Mouse (Mus musculus): ENCODE results near the gene Zdhhc17.

Gene Zdhhc17

GRCm38 (mm10) chr10:111004220-111004619 lies 5.7 kb downstream of the Zdhhc17 start:
- no peak for DNase-seq

GRCm38 (mm10) chr10:110999201-110999600 lies 10.7 kb downstream of the Zdhhc17 start:
- DNase-seq = no peak

DNA sequence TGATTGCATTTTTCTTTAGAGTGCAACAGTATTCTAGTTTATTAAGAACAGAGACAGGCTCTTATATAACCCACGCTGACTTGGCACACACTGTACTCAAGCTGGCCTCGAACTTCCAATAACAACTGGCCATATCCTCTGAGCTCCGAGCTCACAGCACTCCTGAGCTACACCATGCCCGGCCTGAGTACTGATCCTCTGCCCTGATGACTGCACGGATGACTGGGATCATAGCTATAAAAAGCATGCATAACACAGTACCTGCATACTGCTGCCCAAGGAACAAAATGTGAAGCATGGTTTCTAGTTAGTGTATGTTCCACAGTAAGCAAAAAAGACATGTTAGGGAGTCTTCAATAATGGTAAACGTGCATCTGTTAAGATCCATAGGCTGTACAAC lies 12.8 kb downstream of the Zdhhc17 start:
- DNase-seq = no peak

GRCm38 (mm10) chr10:110994761-110995160 lies 15.2 kb downstream of the Zdhhc17 start:
- DNase-seq = no peak

DNA sequence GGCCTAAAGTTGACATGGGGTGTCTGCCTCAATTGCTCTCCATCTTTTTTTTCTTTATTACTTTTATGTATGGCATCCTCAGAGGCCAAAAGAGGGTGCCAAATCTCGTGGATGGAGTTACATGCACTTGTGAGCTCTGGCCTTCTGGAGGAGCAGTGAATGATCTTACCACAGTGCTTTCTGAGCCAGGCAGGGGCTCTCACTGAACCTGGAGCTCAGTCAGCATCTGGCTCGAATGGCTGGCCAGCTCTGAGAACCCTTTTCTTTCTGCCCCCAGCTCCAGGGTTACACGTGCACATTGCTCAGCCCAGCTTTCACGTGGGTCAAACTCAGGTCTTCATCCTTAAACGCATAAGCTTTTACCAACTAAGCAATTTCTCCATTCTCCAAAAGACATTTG lies 16.7 kb downstream of the Zdhhc17 start:
- no peak for DNase-seq

GRCm38 (mm10) chr10:110992047-110992431 lies 17.9 kb downstream of the Zdhhc17 start:
- DNase-seq = no peak

DNA sequence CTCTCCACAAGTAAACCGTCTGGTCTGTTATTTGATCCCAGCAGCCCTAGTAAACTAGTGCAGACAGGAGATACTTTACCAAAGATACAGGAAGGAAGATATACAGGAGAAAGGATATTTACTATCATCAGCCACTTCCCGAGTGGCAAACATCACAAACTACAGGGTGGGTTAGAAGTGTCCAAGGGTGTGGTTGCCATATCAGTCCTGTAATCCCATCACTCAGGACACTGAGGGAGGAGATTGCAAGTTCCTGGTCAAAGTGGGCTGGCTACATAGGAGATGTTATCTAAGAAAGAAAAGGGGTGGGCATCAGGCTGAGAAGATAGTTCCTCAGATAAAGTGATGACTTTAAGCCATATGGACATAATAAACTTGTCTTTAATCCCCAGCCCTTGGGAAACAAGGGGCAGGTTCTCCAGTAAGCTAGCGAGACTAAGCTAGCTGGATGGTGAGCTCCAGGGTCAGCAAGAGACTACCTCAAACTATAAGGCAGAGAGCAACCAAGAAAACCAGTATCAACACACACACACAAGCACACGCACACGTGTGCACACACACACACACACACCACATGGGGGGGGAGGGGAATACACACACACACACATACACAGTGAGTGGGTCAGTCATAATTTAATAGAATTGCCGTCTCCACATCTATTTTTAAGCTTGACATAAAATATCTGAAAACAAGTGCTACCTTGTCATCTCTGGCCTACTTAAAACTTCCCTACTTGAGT lies 18.5 kb downstream of the Zdhhc17 start:
- DNase-seq = no peak

- peak; percentile 21 for DNase-seq
Measured at GRCm38 (mm10) chr10:110989729-110990128, 20.2 kb downstream of the Zdhhc17 start.

GRCm38 (mm10) chr10:110986682-110987081 lies 23.3 kb downstream of the Zdhhc17 start:
- DNase-seq = no peak

DNA sequence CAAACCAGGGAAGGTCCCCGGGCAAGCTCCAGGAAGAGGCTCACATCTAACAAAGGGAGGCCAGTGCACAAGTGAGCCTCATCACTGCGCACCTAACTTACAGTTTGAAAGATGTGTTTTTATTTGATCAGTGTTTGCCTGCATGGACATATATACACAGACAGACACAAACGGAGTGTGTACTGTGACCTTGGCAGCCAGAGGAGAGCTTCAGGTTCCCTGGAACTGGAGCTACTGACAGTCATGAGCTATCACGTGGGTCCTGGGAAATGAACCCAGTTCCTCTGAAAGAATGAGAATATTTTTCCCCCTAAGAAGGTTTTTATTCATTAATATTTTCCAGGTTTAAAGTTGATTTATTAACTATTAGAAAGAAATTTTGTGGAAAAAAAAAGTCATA lies 27.2 kb downstream of the Zdhhc17 start:
- no peak for DNase-seq

GRCm38 (mm10) chr10:110980441-110980840 lies 29.5 kb downstream of the Zdhhc17 start:
- DNase-seq = no peak

DNA sequence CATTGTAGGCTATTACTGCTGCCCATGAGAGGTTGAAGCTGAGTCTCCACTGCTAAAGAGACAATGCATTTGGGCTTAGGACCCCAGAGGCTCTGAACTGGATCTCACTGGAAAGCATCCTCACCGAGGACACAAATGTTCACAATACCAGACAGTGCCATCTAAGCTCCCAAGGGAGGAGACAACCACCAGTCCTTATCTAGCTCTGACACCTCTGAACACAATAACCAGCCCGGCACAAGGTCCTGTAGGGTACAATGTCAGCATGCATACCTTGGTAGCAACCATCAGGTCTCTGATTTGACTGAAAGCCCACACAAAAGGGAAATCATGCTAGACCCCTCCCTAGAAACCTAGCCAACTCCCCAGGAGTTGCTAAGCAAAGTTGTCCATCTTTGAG lies 30.5 kb downstream of the Zdhhc17 start:
- DNase-seq = no peak

DNA sequence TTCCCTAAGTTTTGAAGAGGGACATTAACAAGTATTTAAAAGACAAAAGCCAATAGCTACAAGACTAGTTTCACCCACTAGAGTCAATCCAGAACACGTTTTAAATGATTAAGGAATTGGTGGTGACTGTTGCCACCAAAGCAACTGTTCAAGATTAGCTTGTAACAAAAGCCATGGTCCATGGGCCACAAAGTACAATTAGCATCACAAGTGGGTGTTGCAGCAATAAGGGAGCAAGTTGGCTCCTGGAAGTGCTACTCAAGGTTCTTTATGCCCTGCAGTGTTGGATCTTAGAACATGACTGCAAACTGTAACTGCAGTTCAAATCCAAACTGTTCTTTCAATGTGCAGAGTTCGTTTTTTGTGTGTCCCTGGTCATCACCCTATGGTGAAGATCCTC lies 32.6 kb downstream of the Zdhhc17 start:
- DNase-seq = no peak

GRCm38 (mm10) chr10:110976046-110976445 lies 33.9 kb downstream of the Zdhhc17 start:
- peak; percentile 30 for DNase-seq

DNA sequence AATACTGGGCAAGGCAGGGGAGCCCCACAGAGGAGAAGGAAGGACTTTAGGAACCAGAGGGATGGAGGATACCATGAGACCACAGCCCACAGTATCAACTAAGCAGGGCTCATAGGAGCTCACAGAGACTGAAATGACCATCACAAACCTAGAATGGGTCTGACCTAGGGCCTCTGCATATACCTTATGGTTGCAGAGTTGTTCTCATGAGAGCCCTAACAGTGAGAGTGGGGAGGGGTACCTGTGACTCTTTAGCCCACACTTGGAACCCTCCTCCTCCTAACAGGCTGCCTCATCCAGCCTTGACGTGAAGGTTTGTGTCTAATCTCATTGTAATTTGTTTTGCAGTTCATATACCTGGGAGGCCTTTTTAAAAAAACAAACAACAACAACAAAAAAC lies 35.1 kb downstream of the Zdhhc17 start:
- DNase-seq = no peak

- peak; percentile 25 for DNase-seq
Measured at GRCm38 (mm10) chr10:110974463-110974862, 35.5 kb downstream of the Zdhhc17 start.

DNA sequence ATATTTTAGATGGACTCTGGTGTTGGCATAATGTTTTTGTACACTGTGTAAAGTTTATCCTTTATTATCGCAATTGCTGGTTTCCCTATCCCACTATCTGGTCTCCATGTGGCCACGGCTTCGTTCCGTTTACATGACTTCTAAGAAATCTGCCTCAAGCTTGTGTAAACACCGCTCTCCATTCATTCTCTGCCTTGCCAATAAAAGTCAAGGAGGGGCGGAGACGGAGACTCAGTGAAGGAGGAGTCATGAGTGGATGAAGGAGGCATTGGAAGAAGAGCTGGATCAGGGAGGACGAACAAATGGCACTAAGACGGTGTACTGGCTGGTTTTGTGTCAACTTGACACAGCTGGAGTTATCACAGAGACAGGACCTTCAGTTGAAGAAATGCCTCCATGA lies 37.9 kb downstream of the Zdhhc17 start:
- no peak for DNase-seq

DNA sequence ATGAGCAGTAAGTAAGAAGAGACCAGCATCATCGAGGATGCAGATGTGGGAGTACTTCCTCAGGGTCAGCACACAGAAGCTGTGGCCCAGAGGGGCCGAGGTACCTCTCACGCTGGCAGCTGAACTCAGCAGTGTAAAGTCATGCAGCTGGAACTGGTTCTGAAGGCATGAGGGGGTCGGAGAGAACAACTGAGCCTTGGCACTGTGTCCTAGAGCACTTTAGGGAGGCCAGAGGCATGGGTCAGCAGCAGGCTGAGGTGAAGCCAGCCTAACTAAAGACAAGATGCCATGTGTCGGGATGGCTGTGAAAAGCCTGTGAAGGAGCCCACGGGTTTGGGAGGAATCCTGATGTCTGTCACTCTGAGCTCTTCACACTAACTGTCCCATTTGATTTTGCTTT lies 38.5 kb downstream of the Zdhhc17 start:
- DNase-seq = no peak

DNA sequence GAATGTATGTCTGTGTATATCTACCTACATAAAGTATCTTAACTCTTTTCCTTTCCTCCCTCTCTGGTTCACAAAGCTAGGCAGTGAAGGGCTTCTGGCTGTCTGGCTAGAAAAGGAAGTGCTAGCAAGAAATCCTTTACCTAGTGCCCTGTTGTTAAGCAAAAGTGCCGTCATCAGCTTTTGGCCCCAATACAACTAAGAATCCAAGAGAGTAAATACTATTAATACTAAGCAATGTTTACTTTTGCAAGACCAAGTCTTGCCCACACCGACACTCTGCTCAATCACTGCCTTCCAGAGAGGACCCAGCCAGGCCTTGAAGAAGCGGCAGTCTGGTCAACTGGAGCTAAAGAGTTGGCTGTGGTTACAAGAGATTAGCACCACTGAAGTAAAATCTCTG lies 38.9 kb downstream of the Zdhhc17 start:
- no peak for DNase-seq

DNA sequence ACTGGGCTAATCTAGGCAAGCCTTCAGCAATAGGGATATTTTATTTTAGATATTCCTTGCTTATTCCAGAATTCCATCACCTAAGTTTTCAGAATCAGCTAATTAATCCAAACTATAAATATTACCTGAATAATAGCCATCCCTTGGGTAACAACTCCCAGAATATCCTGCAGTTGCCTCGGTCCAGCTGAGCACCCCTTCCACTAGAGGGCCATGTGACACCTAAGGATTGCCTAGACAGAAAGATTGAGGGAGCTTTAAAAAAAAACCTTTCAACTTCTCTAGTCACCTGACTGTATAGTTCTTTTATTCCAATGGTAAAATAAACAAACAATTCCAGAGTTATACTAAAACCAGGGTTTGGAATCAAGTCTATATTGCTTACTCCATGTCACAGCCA lies 47.8 kb downstream of the Zdhhc17 start:
- DNase-seq = no peak

DNA sequence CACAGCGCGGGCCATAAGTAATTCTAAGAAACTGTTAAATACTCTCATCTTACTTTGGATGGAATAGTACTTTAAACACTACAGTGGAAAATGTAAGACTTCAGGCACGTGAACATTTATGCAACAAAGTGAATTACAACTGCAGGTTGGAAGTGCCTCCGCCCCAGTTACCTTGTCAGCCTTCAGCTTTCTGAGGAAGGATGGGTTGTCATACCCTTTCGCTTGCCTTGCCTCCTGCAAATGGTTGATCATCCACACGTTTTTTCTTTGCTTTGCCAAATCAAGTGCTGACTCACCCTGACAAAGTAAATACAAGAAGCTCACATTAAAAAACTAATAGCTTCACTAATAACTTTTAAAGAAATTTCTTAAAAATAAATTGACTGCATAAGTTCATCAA lies 49.1 kb downstream of the Zdhhc17 start:
- DNase-seq = no peak

- DNase-seq = no peak
Measured at GRCm38 (mm10) chr10:110959781-110960180, 50.2 kb downstream of the Zdhhc17 start.

GRCm38 (mm10) chr10:110958879-110959278 lies 51.1 kb downstream of the Zdhhc17 start:
- no peak for DNase-seq

- DNase-seq = no peak
Measured at GRCm38 (mm10) chr10:110952937-110953451, 56.9 kb downstream of the Zdhhc17 start.

- no peak for DNase-seq
Measured at GRCm38 (mm10) chr10:110952271-110952670, 57.7 kb downstream of the Zdhhc17 start.

Data from thymus, postnatal 25 days (tissue).